Mouse (Mus musculus): ENCODE measurements around the gene Zfp229.
"Not testable (repeated sequence)": the region's sequence is repeated elsewhere in the genome, so short reads cannot be mapped to it uniquely, and the experiment has no call there.

The Zfp229 gene

DNA sequence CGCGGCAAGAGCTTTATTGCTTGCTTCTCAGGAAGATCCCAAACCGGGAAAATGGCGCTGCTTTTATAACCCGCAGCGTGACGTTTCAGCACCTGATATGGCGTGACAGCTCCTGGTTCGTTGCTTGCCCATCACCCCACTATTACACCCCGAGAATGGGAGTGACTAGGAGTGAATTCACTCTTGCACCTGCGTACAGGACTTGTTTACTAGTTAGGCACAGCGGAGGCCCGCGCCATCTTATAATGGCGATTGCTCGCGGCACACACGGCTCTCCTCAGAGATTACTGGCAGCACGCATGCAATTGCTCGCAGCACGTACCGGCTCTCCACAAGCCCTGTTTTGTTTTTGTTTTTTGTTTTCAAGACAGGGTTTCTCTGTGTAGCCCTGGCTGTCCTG lies at the start of gene Zfp229:
TSS of gene Zfp229 (plus strand) at position 301 of the 400 bp plus-strand sequence.
- not testable (repeated sequence) for DNase-seq (ENCODE audit: low read depth, low spot score)

DNA sequence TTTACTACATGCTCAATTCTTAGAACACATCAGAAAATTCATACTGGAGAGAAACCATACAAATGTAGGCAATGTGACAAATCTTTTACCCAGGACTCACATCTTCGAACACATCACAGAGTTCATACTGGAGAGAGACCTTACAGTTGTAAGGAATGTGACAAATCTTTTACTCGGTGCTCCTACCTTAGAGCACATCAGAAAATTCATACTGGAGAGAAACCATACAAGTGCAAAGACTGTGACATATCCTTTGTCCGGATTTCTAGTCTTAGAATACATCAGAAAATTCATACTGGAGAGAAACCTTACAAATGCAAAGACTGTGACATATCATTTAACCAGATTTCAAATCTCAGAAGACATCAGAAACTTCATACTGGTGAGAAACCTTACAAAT lies 39.0 kb upstream of the Zfp229 start, which contains the start of gene Gm10226:
TSS of gene Gm10226 (plus strand) at position 301 of the 400 bp plus-strand sequence.
- no peak for DNase-seq (ENCODE audit: low read depth, low spot score)

DNA sequence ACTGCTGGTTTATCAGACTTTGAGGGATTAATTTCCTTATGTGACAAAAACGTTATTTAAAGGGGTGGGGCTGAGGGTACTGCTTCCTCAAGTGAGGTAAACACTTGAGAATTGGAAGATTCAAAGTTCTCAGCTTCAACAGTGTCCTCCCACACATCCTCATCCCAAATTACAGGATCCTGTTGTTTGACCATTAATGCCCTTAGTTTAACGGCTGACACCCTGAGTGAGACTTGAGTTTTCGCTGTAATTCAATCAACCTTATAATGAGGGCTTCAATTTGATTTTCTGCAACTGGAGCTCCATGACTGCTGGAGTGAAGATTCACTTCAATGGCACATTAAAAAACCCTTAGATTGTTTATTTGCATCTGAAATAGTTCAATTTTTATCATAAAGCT lies 37.3 kb upstream of the Zfp229 start:
- DNase-seq (ENCODE audit: low read depth, low spot score), result no peak

GRCm38 (mm10) chr17:21696073-21696472 lies 34.5 kb upstream of the Zfp229 start:
- DNase-seq (ENCODE audit: low read depth, low spot score), result no peak

DNA sequence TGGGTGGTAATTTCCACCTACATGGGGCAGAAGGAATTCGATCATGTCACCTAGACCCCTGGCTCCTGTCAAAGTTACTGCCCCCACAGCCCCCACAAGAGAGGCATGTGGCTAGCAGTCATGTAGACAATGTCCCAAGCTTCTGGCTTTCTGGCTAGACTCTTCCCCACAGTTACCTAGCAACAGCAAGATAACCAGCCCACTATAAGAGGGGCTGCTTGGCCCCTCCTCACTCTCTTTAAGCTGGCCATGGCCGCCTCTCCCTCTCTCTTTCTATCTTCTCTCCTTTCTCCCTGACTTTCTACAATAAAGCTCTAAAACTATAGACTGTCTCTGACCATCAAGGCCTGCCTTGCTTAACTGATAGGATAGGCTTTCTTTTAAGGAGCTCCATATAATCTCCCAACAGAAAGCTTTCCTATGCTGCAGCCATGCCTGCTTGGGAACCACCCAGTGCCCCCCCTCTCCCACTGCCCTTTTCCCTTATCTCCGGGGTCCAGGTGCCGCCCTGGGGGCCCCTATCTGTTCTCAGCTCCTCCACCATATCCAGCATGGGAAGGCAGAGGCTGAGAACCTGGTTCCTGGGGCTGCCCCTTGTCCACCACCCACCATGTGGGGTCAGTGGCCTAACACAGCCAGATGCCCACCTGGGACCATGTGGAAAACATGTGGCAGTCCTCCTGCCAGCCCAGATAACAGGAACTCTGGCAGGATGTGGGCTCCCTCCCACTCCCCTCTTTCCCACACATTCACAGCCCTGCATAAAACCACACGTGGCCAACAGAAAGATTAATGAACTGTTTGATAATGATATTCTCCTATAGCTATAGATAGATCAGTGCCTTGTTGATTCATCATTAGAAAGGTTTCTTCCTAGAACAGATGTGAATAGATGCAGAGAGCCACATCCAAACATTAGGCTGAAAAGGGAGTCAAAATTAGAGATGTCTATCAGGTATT lies 28.0 kb upstream of the Zfp229 start:
- DNase-seq (ENCODE audit: low read depth, low spot score), result no peak

DNA sequence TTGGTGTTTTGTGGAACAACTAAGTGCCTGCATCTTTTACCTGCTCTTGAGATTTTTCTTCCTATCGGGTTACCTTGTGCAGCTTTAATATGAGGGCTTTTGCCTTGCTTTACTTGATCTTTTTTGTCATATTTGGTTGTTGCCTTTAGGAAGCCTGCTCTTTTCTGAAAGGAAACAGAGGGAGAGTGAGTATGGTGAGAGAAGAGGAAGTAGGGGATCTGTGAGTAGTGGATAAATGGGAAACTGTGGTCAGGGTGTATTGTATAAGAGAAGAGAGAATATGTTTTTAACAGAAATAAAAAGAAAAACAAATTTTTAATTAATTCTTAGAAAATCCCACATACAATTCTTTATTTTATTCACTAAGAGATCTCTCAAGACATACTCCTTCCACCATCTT lies 27.2 kb upstream of the Zfp229 start:
- DNase-seq (ENCODE audit: low read depth, low spot score), result no peak

DNA sequence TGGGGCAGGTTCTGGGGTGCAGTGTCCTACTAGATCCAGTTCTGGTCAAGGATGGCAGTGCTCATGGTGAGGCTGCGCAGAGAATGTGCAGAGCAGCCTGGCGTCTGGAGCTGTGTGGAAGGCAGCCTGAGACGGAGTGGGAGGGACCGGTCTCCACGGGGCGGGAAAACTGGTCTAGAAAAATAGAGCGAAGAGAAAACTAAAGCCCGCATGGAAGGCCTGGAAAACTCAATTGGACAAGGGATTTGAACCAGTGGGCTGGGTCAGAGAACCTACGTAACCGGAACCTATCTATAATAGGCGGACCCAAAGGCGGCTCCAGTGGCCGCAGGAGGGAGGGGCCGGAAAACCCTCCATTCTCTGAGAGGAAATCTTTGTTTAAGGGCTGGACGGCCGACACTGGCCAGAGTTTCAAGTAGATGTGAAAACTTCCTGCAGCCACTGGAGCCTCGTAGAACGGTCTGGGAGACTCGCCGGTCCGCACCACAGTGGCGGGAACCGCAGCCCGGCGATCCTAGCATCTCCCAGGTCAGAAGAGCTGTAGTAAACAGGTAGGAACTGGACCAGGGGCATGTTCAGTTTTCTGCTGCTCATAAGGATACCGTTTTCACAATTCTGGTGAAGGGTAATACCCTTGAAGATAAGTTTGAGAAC lies 23.1 kb upstream of the Zfp229 start, which contains the start of gene Zfp760:
TSS of gene Zfp760 (plus strand) at position 399 of the 654 bp plus-strand sequence.
- peak; percentile 99 for DNase-seq (ENCODE audit: low read depth, low spot score)

- no peak for DNase-seq (ENCODE audit: low read depth, low spot score)
Measured at GRCm38 (mm10) chr17:21708401-21708800, 22.2 kb upstream of the Zfp229 start.

DNA sequence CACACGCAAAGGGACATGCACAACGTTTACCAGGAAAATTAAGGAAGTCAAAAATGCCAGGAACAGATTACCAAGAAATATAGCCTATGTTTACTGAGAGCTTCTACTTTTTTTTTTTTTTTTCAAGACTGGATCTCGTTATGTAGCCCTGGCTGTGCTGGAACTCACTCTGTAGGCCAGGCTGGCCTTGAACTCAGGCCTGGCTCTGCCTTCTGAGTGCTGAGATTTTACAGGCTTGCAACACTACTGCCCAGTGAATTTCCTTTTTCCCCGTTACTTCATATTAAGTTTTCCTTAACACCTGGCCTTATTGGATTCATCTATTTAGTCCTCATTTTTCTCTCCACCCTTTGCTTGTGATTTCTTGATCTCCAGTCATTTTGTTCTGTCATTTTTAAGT lies 2.5 kb downstream of the Zfp229 start:
- DNase-seq (ENCODE audit: low read depth, low spot score), result no peak

DNA sequence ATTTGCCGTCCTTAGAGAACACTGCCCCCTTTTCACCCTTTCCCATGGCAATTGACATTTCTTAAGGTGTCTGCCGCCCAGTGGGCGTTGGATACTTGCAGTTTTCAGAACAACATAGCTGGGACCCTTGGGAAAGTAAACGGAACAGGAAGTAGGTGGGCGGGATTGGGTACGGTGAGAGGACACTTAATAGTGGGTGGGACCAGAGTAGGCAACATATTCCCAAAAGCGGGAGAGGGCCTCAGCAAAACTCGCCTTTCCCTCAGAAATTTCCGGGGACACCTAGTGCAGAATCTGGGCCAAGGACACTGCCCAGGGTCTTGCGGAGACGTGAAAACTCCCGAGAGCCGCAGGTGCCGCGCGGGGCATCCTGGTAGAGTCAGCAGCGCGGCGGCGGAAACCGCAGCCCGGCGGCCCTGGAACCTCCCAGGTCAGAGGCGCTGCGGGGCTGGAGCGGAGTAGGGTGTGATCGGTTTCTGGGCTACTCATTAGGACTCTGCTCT lies 3.0 kb downstream of the Zfp229 start:
- peak; percentile 96 for DNase-seq (ENCODE audit: low read depth, low spot score)

DNA sequence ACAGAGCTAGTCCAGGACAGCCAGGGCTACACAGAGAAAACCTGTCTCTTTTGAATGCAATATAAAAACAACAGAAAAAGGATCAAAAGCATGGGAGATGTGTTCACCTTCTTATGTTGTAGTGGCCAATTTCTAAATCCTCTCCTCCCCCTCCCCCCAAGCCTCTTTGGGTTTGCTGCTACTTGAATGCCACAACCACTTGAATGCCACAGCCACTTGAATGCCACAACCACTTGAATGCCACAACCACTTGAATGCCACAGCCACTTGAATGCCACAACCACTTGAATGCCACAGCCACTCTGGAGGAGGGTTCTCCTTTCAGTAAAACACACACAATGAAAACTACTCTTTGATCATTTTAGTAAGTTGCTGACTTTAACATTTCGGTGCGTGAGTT lies 22.2 kb downstream of the Zfp229 start:
- DNase-seq (ENCODE audit: low read depth, low spot score), result no peak

GRCm38 (mm10) chr17:21753342-21754208 lies 23.0 kb downstream of the Zfp229 start:
- DNase-seq (ENCODE audit: low read depth, low spot score), result peak; percentile 45

DNA sequence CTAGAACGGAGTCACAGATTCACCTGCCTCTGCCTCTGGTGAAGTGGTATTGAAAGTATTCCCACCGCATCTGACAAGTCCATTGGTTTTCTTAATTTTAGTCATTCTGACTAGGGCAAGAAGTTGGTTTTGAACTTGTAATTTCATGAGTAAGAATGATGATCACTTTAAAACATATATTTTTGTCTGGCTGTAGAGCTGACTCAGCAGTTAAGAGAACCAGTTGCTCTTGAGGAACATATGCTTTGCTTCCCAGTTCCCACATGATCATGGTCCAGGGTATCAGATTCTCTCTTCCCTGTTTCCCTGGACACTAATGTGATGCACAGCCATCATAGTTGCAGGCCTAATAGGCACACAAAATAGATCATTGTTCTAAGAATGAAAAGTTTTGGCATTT lies 39.7 kb downstream of the Zfp229 start:
- no peak for DNase-seq (ENCODE audit: low read depth, low spot score)

DNA sequence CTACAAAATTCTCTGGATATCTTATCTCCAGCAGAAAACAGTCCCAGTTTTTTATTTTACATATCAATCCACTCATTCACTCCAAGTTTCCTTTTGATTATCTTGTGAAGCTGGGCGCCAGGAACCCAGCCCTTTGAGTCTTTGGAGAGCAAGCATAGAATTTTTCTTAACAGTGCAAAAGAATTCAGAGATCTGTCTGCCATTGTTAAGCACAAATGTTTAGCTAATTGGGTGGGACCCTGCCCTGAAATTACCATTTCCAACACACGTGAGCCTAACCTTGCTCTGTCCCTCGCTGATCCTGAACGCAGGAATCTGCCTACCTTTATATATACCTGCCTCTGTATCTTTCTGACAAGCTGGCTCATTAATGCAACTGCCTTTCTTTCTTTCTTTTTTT lies 61.7 kb downstream of the Zfp229 start:
- peak; percentile 83 for DNase-seq (ENCODE audit: low read depth, low spot score)

GRCm38 (mm10) chr17:21801373-21801772 lies 70.8 kb downstream of the Zfp229 start:
- peak; percentile 69 for DNase-seq (ENCODE audit: low read depth, low spot score)

Measured in R1 (cell line).